Mouse (Mus musculus): ENCODE data around the gene Cntn4.

- no peak for TF ChIP-seq CTCF (IDR thresholded peaks at IDR 0.05; ENCODE audit: borderline replicate concordance, control insufficient read depth, extremely low read depth, insufficient read depth, low read length, poor library complexity)
- TF ChIP-seq POLR2A (IDR thresholded peaks at IDR 0.05; ENCODE audit: control insufficient read depth, extremely low read depth, insufficient read depth, low read length, poor library complexity) = no peak
Measured at GRCm38 (mm10) chr6:106078629-106079028, 401.2 kb downstream of the Cntn4 start.

Data from thymus, adult 2 months (tissue).